Mouse (Mus musculus) heart, postnatal 4 days (tissue): Measurements from ENCODE around the gene Lrch1. TPM values are rescaled to one million over a fixed set of nuclear protein-coding genes. Genes with fewer than 3 reads are reported as not detected.

ENCODE experiments used
- DNase-seq: peaks from one replicate; pipeline ENCODE4 v3.0.0; 2021
- total RNA-seq, 2 experiments: library from RNA; stranded (reverse); gene quantifications; 2 replicates each; pipeline ENCODE4 v1.2.3; 2021

Lrch1 gene
- total RNA-seq, 2 experiments from 2014 or later: 18.7 to 26.3 TPM

- no peak for DNase-seq
Observed at GRCm38 (mm10) chr14:74922039-74922736, 25.5 kb downstream of the Lrch1 start.

GRCm38 (mm10) chr14:74921471-74921870 lies 26.2 kb downstream of the Lrch1 start:
- no peak for DNase-seq

DNA sequence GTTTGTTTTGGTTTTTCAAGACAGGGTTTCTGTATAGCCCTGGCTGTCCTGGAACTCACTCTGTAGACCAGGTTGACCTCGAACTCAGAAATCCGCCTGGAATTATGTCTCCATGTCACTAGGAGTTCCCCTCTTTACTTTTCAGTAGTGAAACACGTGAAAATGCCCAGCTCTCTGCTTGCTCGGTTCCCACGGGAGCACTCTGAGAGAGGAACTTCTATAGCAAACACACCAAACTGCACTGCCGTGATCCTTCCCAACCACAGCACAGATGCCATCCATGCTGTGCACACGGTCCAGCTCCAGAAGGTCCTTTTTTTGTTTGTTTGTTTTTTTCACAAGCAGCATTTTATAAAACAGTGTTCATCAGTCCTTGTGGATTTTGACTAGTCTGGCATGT lies 28.5 kb downstream of the Lrch1 start:
- no peak for DNase-seq

DNA sequence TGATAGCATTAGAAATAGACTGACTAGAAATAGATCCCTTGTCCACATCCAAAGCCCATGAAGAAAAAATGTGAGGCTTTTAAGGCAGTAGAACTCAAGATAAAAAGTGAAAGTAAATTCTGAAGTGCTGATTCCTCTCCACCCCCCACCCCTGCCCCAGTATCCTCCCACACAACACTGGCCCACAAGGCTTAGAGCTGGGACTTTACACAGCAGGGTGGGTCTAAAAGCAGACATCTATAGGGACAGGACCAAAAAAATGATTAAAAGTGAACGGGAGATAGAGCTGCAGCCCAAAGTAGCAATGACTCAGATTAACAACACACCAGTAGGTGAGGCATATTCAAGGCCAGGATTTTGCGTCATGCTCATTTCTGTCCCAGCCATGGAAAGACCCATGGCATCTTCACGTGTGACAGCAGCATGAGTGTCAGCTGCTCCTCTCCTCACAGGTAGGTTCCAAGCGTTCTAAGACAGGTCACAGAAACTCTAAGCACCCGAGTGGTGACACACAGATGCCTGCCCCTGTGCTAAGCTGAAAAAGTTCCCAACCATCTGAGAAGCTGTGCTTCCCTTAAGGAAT lies 29.1 kb downstream of the Lrch1 start:
- DNase-seq: no peak

GRCm38 (mm10) chr14:74917504-74918124 lies 30.1 kb downstream of the Lrch1 start:
- no peak for DNase-seq

DNA sequence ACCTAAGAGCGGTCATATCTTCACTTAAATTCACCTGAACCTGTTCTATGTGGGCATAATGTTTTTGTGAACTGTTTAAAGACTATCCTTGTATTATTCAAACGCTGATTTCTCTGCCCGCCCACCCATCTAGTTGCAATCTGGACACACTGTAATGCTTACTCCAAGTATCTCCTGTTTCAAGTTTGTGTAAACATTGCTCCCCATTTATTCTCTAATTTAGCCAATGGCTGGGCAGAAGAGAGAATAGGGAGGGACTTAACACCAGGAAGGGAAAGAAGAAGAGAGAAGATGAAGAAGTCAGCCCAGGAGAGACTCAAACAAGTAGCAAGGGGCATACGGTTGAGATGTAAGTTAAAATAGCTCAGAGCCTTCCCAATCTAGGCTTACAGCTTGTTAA lies 31.0 kb downstream of the Lrch1 start:
- DNase-seq: no peak

DNA sequence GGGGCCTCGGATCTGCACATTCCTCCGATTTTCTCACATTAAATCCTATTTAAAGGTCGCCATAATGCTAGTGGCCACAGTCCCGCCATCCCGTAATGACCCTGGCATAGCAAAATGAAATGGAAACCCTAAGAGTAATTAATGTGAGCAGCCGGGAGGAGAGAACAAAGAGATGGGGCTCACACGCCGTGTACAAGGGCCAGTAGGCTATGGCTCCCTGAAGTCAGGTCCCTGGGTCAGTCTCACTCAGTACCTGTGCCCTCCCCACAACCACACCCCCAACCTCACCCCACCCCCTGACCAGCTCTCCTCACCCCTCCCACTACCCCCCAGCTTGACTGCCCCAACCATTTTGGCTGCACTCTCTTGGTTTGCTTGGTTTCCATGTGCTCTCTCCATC lies 31.6 kb downstream of the Lrch1 start:
- DNase-seq: no peak

DNA sequence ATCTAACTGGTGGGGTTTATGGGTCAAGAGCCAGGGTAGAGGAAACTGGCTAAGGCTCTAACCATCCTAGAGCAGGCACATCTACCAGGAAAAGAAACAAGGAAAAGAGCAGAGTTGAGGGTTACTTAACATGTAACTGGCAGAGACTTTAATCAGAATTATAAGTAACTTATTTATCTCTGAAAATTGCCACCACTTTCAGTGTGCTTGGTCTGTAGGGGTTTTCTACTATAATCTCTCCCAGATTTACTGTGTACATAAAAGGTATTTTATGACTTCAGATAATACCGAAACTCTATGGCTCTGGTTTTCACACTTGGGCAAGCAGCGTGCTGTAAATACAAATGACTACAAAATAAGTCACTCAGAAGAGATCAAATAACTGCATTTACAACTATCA lies 32.0 kb downstream of the Lrch1 start:
- no peak for DNase-seq

GRCm38 (mm10) chr14:74915025-74915424 lies 32.7 kb downstream of the Lrch1 start:
- DNase-seq: no peak

DNA sequence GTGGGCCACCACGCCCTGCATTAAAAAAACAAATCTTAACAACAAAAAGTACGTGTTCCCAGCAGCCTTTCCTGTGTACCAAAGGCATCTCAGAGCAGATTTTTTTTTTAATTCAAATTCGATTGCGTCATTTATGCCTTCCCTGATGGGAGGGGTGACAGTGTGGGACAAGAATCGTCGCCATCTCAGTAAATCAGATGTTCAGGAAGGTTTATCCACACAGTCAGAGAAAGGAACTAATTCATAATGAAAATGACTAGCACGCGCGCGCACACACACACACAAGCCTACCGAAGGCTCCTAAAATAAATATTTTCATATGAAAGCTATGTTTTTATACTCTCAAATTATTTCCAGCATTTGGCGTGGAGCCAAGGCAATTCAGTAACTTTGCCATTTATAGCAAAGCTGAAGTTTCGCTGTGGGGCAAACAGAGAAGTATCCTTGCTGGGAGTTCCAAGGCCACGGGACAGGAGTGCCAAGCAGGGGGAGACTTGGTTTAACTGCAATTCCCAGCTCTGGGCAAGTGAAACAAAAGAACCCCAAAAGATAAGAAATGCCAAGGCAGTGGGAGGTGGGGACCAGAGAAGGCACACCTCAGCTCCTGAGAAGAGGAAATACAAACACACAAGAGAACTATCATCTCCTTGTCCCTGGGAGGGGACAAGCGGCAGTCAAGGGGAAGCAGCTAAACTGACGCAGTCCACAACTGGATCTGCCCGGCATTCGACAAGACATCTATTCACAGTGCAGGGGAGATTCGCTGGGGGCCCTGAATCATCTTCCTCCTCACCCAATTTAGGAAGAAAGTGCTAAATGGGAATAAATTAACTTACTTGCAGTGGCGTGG lies 34.1 kb downstream of the Lrch1 start:
- peak; percentile 38 for DNase-seq

GRCm38 (mm10) chr14:74910363-74910762 lies 37.3 kb downstream of the Lrch1 start:
- DNase-seq: peak; percentile 31

- DNase-seq: no peak
Observed at GRCm38 (mm10) chr14:74909021-74909420, 38.7 kb downstream of the Lrch1 start.

GRCm38 (mm10) chr14:74908250-74908649 lies 39.4 kb downstream of the Lrch1 start:
- no peak for DNase-seq

GRCm38 (mm10) chr14:74907706-74908105 lies 40.0 kb downstream of the Lrch1 start:
- no peak for DNase-seq

DNA sequence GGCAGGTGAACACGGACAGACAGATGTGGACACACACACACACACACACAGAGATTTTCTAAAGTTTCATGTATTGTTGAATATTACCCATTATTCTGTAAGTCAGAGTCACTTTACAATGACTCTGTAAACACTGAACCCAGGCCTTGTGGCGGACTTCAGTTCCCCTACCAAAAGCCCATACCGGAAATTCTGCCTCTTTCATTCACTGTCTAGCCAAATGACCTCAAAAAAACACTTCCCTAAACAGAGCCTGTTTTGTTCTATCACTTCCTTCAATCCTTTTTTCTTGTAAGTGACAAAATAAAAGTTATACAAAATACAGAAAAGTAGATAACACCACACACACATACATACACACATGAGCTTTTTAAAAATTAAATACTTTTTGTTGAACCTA lies 41.7 kb downstream of the Lrch1 start:
- no peak for DNase-seq

DNA sequence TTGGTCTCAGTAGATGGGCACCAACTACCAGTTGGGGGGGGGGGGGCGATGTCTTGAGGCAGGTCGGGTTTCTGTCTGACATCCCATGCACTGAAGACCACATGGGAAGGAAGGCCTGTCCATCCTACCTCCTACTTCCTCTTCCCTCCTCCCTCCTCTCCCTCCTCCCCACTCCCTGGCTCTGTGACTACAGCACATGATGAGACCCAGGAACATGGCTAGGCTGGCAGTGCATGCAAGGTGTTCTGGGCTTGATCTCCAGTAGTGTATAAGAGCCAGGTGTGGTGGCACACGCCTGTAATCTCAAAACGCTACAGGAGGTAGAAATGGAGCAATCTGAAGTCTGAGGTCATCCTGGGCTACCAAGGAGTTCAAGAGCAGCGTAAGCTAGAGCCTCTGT lies 43.2 kb downstream of the Lrch1 start:
- no peak for DNase-seq

- DNase-seq: peak; percentile 53
Observed at GRCm38 (mm10) chr14:74903047-74903446, 44.6 kb downstream of the Lrch1 start.

GRCm38 (mm10) chr14:74900705-74901369 lies 46.8 kb downstream of the Lrch1 start:
- DNase-seq: no peak

- DNase-seq: peak; percentile 70
Observed at GRCm38 (mm10) chr14:74899953-74900704, 47.5 kb downstream of the Lrch1 start.

DNA sequence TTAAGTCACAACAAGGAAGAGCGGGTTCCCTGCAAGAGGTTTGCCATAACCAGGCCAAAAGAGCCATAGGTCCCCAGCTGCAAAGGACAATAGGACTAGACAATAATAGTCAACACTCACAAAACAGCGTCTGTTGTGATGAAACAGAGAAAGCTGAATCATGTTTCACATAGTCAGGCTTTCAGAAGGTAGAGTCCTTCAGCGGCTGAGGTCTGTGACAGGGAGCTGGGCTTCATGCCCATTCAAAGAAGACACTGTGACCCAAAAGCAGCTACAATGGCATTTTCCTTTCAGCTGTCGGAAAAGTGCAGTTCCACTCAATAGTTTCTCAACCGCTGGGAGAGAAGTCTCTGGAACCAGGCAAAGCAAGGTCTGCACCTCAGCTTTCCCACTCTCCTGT lies 48.7 kb downstream of the Lrch1 start:
- DNase-seq: no peak

DNA sequence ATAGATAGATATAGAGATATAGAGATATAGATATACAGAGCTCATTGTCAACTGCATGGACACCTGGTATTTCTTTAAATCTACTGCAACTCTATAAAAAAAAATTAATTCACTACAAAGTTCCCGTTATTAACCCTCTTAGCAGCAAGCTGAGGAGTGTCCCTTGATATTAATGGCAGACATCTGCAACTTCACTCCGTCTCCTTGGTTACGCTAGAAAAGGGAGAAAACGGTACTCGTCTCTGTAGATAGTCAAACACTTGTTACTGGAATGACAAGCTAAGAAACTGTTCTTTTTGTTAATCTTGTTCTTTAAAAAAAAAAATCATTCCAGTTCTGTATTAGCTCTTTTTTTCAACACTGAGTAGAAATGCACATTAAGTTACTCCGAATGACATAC lies 54.0 kb downstream of the Lrch1 start:
- DNase-seq: no peak
